Mouse (Mus musculus): ENCODE measurements at regions not wholly inside any gene's neighbourhood (a gene's known extent, or its start where the extent isn't known, plus 50 kb on each side); places are given as distances from the start of the nearest gene placed in this dataset.

GRCm38 (mm10) chr17:92408948-92409347 is 789.9 kb upstream of the Adcyap1 start:
- TF ChIP-seq CHD2 (IDR thresholded peaks at IDR 0.05; ENCODE audit: low read depth, low read length) (no peak), ZC3H11A (IDR thresholded peaks at IDR 0.05; ENCODE audit: borderline replicate concordance, low read depth, low read length) (no peak), ZNF384 (IDR thresholded peaks at IDR 0.05; ENCODE audit: low read depth, low read length) (no peak), HCFC1 (IDR thresholded peaks at IDR 0.05; ENCODE audit: borderline replicate concordance, insufficient read depth, low read length) (no peak)
